Mouse (Mus musculus) layer of hippocampus, postnatal 10 days (tissue): ENCODE results near the gene Spop. TPM values are rescaled to one million over a fixed set of nuclear protein-coding genes. Genes with fewer than 3 reads are reported as not detected.

Experiments used
- DNase-seq, 2 experiments: peaks; one replicate each; pipeline ENCODE4 v3.0.0; 2021; ENCODE audit warnings: low spot score in 2 of 2
- total RNA-seq, 2 experiments: library from RNA; stranded (reverse); gene quantifications; 2 replicates each; pipeline ENCODE4 v1.2.3; 2021

Gene Spop
- total RNA-seq, 2 experiments from 2014 or later: 132 to 137 TPM

DNA sequence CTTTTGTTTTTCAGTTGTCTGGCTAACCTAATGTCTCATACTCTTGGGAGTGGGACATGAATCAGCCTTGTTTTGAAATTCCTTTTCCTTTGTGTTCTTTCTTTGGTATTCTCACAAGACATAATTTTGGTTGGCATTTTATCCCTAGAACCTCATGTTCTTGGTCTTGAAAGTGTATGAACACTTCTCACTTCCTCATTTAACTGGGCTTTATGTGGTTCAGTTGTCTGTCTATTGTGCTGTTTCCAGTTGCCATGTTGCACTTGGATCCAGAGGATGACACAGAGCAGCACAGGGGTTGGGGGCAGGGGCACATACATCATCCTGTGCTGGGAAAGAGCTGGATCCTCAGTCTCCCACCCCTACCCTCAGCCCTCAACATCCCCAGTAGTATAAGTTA, 2.1 kb downstream of the Spop start:
- no peak for DNase-seq

DNA sequence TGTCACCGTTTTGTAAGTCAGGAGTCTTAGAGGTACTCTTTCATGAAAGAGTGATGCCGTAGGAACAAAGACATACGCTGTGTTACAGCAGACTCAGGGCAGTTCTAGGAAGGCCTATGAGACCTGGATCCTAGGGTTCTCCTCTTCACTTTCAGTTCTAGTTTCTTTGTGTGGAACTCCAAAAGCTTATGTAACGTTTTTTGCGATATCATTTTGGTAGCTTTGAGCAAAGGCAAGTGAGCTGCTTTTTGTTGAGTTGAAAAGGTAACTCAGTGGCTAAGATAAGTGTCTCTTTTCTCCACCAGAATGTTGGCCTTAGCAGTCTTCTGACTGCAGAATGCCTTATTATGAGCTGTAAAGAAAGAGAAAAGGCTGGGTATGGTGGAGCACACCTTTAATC, 3.5 kb downstream of the Spop start:
- no peak for DNase-seq

DNA sequence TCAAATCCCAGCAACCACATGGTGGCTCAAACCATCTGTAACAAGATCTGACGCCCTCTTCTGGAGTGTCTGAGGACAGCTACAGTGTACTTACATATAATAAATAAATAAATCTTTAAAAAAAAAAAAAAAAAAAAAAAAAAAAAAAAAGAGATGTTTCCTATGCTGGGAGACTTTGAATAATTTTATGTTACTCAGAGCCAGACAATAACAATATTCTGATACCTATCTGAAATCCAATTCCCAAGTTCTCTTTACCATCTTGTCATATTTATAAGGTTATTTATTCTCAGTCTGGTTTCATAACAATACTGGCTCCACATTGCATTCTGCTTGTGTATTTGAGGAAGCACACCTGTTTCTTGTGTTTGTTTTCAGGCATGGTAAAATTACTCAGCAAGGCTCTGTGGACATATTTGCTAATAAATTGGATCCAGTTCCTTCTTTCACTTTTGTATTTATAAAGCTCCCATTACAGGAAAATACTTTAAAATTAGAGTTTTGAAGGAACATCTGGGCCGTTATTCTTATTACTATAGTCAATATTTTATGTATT, 7.1 kb downstream of the Spop start:
- DNase-seq: no peak

DNA sequence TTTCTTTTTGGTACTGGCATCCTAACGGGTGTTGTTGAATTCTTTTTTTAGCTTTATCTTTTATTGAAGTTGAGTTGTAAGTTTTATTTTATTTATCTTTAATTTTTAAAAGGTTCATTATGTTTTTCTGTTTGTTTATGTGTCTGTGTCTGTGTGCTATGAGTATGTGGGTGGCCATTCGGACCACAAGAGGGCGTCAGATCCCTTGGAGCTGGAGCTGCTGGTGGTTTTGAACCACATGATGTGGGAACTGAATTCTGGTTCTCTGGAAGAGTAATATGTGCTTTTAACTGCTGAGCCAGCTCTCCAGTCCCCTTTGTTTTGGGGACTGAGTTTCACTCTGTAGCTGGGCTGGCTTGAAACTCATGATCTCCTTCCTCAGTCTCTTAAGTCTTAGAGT, 9.6 kb downstream of the Spop start:
- no peak for DNase-seq

DNA sequence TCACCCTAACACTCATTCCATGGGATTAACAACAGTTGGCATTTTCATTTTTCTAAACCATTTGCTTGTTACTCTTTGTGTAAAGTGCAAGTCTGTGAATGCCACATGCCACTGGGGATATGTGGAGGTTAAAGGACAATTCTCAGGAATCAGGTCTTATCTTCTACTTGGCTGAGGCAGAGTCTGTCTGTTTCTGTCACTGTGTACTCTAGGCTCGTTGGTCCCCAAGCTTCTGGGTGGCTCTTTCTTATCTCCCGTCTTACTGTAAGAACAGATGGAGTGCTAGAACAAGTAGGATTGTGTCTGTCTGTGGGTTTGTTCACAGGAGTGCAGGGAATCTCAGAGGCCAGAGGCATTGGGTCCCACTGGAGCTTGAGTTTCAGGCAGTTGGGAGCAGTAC, 17.5 kb downstream of the Spop start:
- no peak for DNase-seq

- DNase-seq: no peak
Measured at GRCm38 (mm10) chr11:95432194-95432593, 18.3 kb downstream of the Spop start.

- no peak for DNase-seq
Measured at GRCm38 (mm10) chr11:95445371-95445770, 31.5 kb downstream of the Spop start.

DNA sequence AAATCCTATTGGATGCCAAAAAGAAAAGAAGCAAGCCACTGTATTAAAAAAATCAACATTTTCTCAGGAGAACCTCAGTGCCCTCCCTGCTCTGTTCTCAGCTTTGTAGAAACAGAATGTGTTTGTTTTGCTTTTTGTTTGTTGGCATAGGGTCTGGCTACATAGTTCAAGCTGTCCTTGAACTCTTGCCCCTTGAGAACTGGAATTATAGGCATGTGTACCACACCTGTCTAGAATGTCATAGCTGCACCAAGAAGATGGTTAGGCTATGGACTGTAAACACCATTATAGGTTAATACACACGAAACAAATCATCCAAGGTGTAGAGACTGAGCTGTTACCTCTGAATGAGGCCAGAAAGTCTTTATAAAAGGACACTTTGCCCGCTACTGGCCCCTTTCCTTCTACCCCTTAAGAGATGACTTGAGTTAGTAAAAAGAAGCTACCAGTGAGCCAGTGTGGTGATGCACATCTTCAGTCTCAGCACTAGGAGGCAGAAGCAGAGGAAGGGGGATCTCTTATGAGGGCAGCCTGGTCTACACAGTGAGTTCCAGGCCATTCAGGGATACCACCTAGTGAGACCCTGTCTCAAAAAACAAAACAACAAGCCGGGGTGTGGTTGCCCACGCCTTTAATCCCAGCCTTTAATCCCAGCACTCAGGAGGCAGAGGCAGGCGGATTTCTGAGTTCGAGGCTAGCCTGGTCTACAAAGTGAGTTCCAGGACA, 32.9 kb downstream of the Spop start:
- DNase-seq: no peak

DNA sequence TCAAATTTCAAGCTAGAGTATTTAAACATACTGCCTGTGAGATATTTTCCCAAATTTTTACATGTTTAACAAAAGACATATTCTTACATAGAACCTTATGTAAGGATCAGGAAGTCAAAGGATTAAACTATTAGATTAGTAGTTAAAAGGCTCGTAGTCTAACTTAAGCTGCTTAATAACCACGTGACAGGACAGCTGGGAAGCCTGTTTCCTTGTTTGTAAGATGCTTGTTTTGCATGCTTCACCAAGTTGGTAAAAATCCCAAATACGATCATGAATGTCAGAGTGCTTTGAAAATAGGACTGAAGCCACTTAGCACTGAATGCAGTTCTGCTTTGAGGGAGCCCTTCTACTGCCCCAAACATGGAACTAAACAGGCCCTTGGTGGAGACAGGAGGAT, 34.5 kb downstream of the Spop start:
- DNase-seq: no peak

GRCm38 (mm10) chr11:95455331-95455730, 41.5 kb downstream of the Spop start:
- no peak for DNase-seq

- no peak for DNase-seq
Measured at GRCm38 (mm10) chr11:95460872-95461271, 47.0 kb downstream of the Spop start.

GRCm38 (mm10) chr11:95462168-95462567, 48.3 kb downstream of the Spop start:
- DNase-seq: no peak

GRCm38 (mm10) chr11:95467731-95468130, 53.9 kb downstream of the Spop start:
- DNase-seq: no peak

GRCm38 (mm10) chr11:95472942-95473341, 59.1 kb downstream of the Spop start:
- DNase-seq: no peak

DNA sequence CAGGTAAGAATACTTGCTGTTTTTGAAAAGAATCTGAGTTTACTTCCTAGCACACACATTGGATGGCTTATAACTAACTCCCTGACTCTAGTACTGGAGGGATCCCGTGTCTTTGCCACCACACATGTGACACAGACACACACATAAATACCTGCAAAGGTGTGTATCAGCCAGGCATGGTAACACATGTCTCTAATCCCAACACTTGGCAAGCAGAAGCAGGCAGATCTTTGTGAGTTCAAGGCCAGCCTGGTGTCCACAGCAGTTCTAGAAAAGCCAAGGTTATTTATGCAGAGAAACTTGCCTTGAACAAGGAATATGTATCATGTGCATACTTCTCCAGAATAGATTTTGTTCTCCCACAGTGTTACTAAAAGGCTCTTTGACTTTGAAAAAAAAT, 59.6 kb downstream of the Spop start:
- DNase-seq: no peak

DNA sequence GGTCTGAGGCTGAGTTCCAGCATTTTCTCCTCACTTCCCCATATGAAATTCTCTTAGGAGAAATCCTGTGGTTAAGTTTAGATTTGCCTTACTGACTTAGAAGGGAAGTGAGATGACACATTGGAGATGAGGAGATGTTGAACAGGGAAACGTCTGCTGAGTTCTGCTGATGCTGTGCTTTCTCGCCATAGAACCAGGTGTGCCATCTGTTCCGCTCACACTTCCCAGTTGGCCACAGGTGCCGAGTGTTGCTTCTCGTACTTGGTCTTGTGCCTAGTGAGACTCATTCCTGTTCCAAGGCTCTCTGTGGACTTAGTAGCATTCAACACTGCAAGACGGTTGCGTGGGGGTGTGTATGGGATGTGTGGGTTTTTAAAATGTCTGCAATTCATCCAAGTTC, 62.4 kb downstream of the Spop start:
- no peak for DNase-seq

GRCm38 (mm10) chr11:95479458-95479857, 65.6 kb downstream of the Spop start:
- no peak for DNase-seq

DNA sequence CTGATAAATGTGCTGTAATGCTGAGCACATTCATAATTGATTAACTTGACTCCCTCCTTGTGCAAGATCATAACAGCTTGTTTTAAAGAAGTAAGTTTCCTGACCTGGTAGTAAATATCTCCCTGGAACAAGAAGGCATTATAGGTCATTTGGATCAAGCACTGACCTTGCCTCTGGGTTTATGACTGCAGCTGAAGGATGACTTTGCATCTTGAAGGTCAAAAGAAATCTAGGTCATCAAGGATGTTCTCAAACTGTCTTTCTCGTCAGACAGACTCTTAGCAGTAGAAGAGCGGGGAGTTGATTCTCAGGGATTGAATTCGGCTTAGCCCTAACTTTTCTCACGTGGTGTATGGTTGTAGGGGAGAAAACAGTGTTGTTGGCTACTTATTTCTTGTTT, 66.8 kb downstream of the Spop start:
- DNase-seq: no peak

GRCm38 (mm10) chr11:95485634-95486033, 71.8 kb downstream of the Spop start:
- DNase-seq: no peak

GRCm38 (mm10) chr11:95487237-95487636, 73.4 kb downstream of the Spop start:
- DNase-seq: no peak

- no peak for DNase-seq
Measured at GRCm38 (mm10) chr11:95490104-95490503, 76.2 kb downstream of the Spop start.

- no peak for DNase-seq
Measured at GRCm38 (mm10) chr11:95492256-95492655, 78.4 kb downstream of the Spop start.

GRCm38 (mm10) chr11:95493010-95493409, 79.1 kb downstream of the Spop start:
- peak in 1 of 2 experiments; percentile 2 for DNase-seq
